Comparison of ENCODE assay signal across 10 mouse cellular contexts in the genomic region with DNA sequence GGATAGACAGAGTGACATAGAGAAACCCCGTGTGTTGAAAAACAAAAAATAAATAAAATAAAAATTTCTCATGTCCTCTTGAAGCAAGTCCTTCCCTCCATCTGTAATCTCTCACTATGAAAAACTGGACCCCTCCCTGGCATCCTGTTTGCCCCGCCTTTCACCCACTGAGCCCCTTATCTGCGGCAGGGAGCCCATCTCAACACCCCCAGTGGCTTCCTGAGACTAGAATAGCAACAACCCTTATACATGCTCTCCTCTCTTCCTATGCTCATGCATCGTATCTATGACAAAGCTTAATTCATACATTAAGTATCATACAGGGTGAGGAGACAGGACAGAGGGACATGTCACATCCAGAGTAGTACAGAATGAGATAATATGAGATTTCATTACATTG.
DNase-seq lines count a peak whose midpoint lies in the region; ATAC-seq and TF ChIP-seq lines count a peak whose summit lies in the region.
"Had no signal": no experiment of that assay in that cellular context is flagged by ENCODE, and none has a peak within 500 bp of the region (broad histone marks: within the 10 kb centered on the region; RNA-seq: fewer than 3 reads in every experiment).

No protein-coding gene starts in this region.

- H3K4me1 ChIP-seq in heart, embryonic 14.5 days (ENCODE audit: control insufficient read depth in 2 of 2, insufficient read depth in 2 of 2, low read length in 2 of 2), result peaks cover 41 to 75% of the 10 kb centered on the region in 2 experiments
- H3K4me1 ChIP-seq in lung, embryonic 15.5 days, result peaks cover 59% of the 10 kb centered on the region
- peaks cover 24% of the 10 kb centered on the region for H3K4me1 ChIP-seq in cortical plate, adult 2 months (ENCODE audit: control insufficient read depth, insufficient read depth, low read length)

- no peaks in the 10 kb centered on the region for H3K9me3 ChIP-seq in heart, embryonic 14.5 days (ENCODE audit: control insufficient read depth, low read length)
- H3K9me3 ChIP-seq in lung, embryonic 15.5 days, result no peaks in the 10 kb centered on the region
- H3K9me3 ChIP-seq: neural tube, embryonic 12.5 days had no signal

- H3K27me3 ChIP-seq in heart, embryonic 14.5 days (ENCODE audit: control insufficient read depth, insufficient read depth, low read length), result no peaks in the 10 kb centered on the region
- no peaks in the 10 kb centered on the region for H3K27me3 ChIP-seq in lung, embryonic 15.5 days
- H3K27me3 ChIP-seq: neural tube, embryonic 12.5 days had no signal

- intact Hi-C loops in heart, postnatal 10 days (cut with DNase I), result loop anchor here (2.0 kb wide), 1 partner anchor 67 kb away; no protein-coding TSS in a partner anchor

- H3K36me3 ChIP-seq in heart, embryonic 14.5 days (ENCODE audit: control insufficient read depth, insufficient read depth, low read length), result no peaks in the 10 kb centered on the region
- H3K36me3 ChIP-seq in lung, embryonic 15.5 days, result no peaks in the 10 kb centered on the region
- H3K36me3 ChIP-seq: neural tube, embryonic 12.5 days had no signal

- H3K27ac ChIP-seq in heart, embryonic 14.5 days (replicated peaks in 1 of 2; ENCODE audit: control insufficient read depth in 1 of 2, insufficient read depth in 1 of 2, low read depth in 2 of 2, low read length in 2 of 2), result peak overlapping the region; percentile 43 to 65; a peak in 2 of 4 replicates
- H3K27ac ChIP-seq in lung, embryonic 15.5 days, result peak overlapping the region; percentile 55
- H3K27ac ChIP-seq in cortical plate, adult 2 months (ENCODE audit: insufficient read depth, low read length), result peak overlapping the region; percentile 76; the same call in 1 of the 2 replicates
- H3K27ac ChIP-seq: neural tube, embryonic 12.5 days had no signal

- TF ChIP-seq CTCF in cortical plate, adult 2 months (IDR thresholded peaks at IDR 0.05; ENCODE audit: extremely low read depth, insufficient read depth, low read length), result no peak

- whole genome bisulfite sequencing in heart, embryonic 14.5 days, result 8% methylated on average over 4 of the region's 4 CpGs
- WGBS in lung, embryonic 15.5 days, result 37% methylated on average over 4 of the region's 4 CpGs

- peak overlapping the region; percentile 37 for H3K4me2 ChIP-seq in heart, embryonic 14.5 days (ENCODE audit: low read length)
- H3K4me2 ChIP-seq in lung, embryonic 15.5 days, result no peak overlapping the region
- H3K4me2 ChIP-seq: neural tube, embryonic 12.5 days had no signal

- H3K4me3 ChIP-seq in heart, embryonic 14.5 days (ENCODE audit: control insufficient read depth in 1 of 2, insufficient read depth in 1 of 2, low read depth in 1 of 2, low read length in 2 of 2), result no peak overlapping the region
- no peak overlapping the region for H3K4me3 ChIP-seq in lung, embryonic 15.5 days
- H3K4me3 ChIP-seq in cortical plate, adult 2 months (ENCODE audit: insufficient read depth, low read length), result no peak overlapping the region
- H3K4me3 ChIP-seq: neural tube, embryonic 12.5 days had no signal

- no peak for TF ChIP-seq POLR2A in cortical plate, adult 2 months (IDR thresholded peaks at IDR 0.05; ENCODE audit: extremely low read depth, insufficient read depth, low read length)

- no peak for ATAC-seq in heart, embryonic 14.5 days (ENCODE audit: insufficient number of reproducible peaks, insufficient read depth, low FRiP score, low read depth)
- no peak for ATAC-seq in lung, embryonic 15.5 days (ENCODE audit: borderline replicate concordance, extremely low read depth, low FRiP score, low TSS enrichment)
- peak; percentile 45 for ATAC-seq in megakaryocyte progenitor cell, adult 5-6 weeks (replicated peaks; ENCODE audit: poor library complexity)

- peak overlapping the region; percentile 45 for H3K9ac ChIP-seq in heart, embryonic 14.5 days (ENCODE audit: low read length)
- no peak overlapping the region for H3K9ac ChIP-seq in lung, embryonic 15.5 days
- H3K9ac ChIP-seq: neural tube, embryonic 12.5 days had no signal

- no peak for DNase-seq in heart, postnatal 10 days
- DNase-seq in lung, postnatal 25 days (ENCODE audit: low spot score), result no peak
- no peak for DNase-seq in adrenal gland, adult 18-20 months (ENCODE audit: low spot score in 2 of 2)
- no peak for DNase-seq in thymus, postnatal 25 days
- DNase-seq: thymus, adult 18-20 months had no signal
